Mouse (Mus musculus): ENCODE data around the gene Snrpn. TPM values are rescaled to one million over a fixed set of nuclear protein-coding genes. Genes with fewer than 3 reads are reported as not detected.
A peak's percentile ranks its signal among the peaks of the same experiment; 100 is the strongest.

Gene Snrpn
- total and polyA plus RNA-seq, 2 experiments from 2014 or later, result 529 to 1,123 TPM

GRCm38 (mm10) chr7:60003921-60004605, 136.0 kb downstream of the Snrpn start:
- Histone ChIP-seq H3K9ac (replicated peaks; ENCODE audit: low read length) (peak overlapping the region; percentile 72), H3K4me1 (ENCODE audit: insufficient read depth, low read length) (no peaks in the 10 kb centered on the region), H3K36me3 (ENCODE audit: insufficient read depth, low read length) (no peaks in the 10 kb centered on the region), H3K4me2 (ENCODE audit: low read depth, low read length) (peak overlapping the region; percentile 46), H3K27ac (peak overlapping the region; percentile 89), H3K27me3 (ENCODE audit: insufficient read depth, low read length) (no peaks in the 10 kb centered on the region), H3K4me3 (ENCODE audit: low read length) (peak overlapping the region; percentile 58), H3K9me3 (ENCODE audit: low read length) (0 out of 2 replicates have a peak, but pooled peaks cover 8% of the 10 kb centered on the region)
- no peak for TF ChIP-seq CTCF (IDR thresholded peaks at IDR 0.05; ENCODE audit: low read depth)
- ATAC-seq (peak; percentile 89), DNase-seq (ENCODE audit: low spot score) (peak; percentile 76)
- 55% methylated on average over 22 of the region's 22 CpGs for WGBS

DNA sequence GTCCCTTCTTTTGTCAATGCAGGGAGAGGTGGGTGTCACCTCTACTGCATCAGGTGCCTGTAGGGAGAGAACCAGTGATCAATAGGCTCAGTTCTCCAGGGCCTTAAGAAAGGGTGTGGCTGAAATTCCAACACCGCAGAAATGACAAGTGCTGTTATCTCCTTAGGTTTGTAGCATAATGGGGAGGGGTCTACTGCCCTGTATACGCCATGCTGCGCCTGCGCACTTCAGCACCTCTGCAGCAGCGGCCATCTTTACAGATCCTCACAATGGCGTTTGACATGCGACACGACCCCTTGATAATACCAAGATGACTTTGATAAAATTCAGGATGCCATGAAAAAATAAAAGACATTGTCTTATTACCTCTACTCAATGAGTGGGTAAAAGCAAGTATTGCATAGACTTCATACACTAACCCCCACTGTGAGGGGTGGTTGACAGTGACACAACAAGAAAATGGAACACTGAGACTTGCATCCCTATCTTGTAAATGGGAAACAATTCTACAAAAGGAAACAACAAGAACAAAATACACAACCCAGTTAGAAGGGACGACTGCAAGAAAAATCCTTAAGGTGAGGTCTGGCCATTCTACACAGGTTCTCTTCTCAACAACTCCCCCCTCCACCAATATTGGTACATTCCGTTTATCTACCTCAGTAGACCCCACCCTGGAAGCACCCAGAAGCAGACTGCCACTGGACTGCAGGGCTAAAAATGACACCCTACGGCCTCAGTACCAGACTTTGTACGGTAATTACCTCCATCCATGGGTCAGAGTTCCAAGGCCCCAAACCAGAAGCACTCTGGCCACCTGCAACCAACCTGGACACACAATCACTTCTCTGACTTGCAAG, 136.8 kb downstream of the Snrpn start:
- ATAC-seq, result peak; percentile 79
- Histone ChIP-seq H3K9me3 (ENCODE audit: low read length) (0 out of 2 replicates have a peak, but pooled peaks cover 8% of the 10 kb centered on the region), H3K9ac (replicated peaks; ENCODE audit: low read length) (peak overlapping the region; percentile 72), H3K4me2 (ENCODE audit: low read depth, low read length) (peak overlapping the region; percentile 46), H3K36me3 (ENCODE audit: insufficient read depth, low read length) (no peaks in the 10 kb centered on the region), H3K27me3 (ENCODE audit: insufficient read depth, low read length) (no peaks in the 10 kb centered on the region), H3K27ac (peak overlapping the region; percentile 89), H3K4me3 (ENCODE audit: low read length) (peak overlapping the region; percentile 58), H3K4me1 (ENCODE audit: insufficient read depth, low read length) (no peaks in the 10 kb centered on the region)
- WGBS, result 49% methylated on average over 12 of the region's 12 CpGs
- peak; percentile 85 for DNase-seq (ENCODE audit: low spot score)
- no peak for TF ChIP-seq CTCF (IDR thresholded peaks at IDR 0.05; ENCODE audit: low read depth)

- Histone ChIP-seq H3K4me3 (ENCODE audit: low read length) (no peak overlapping the region), H3K36me3 (ENCODE audit: insufficient read depth, low read length) (no peaks in the 10 kb centered on the region), H3K9ac (replicated peaks; ENCODE audit: low read length) (no peak overlapping the region), H3K9me3 (ENCODE audit: low read length) (no peaks in the 10 kb centered on the region), H3K27me3 (ENCODE audit: insufficient read depth, low read length) (no peaks in the 10 kb centered on the region), H3K4me1 (ENCODE audit: insufficient read depth, low read length) (no peaks in the 10 kb centered on the region), H3K4me2 (ENCODE audit: low read depth, low read length) (no peak overlapping the region), H3K27ac (no peak overlapping the region)
- 77% methylated on average over 1 of the region's 1 CpGs for WGBS
- no peak for TF ChIP-seq CTCF (IDR thresholded peaks at IDR 0.05; ENCODE audit: low read depth)
- no peak for ATAC-seq
- DNase-seq (ENCODE audit: low spot score), result no peak
These were observed 161.4 kb downstream of the Snrpn start for GRCm38 (mm10) chr7:59978646-59979045.

Other genes starting within 250 kb of the Snrpn start
- gene Snurf, start 135.2 kb downstream of the Snrpn start, total RNA-seq (2014; rRNA removed), result not detected in 2 replicates
- 730 and 754 TPM in 2 replicates for gene Snurf, start 135.2 kb downstream of the Snrpn start, polyA plus RNA-seq (2015; fragmentation: Nextera tagmentation; extraction: Ambion mirVana)
- 45.9 and 59.2 TPM in 2 replicates for gene Gm38393, start 135.2 kb downstream of the Snrpn start, total RNA-seq (2014; rRNA removed)
- 4.4 and 5.0 TPM in 2 replicates for gene Gm38393, start 135.2 kb downstream of the Snrpn start, polyA plus RNA-seq (2015; fragmentation: Nextera tagmentation; extraction: Ambion mirVana)

Measured in hindbrain, postnatal 0 days (tissue).